Mouse (Mus musculus): ENCODE results near the gene Shc1. TPM values are rescaled to one million over a fixed set of nuclear protein-coding genes. Genes with fewer than 3 reads are reported as not detected.

Shc1 gene
- total and polyA plus RNA-seq, 3 experiments: 49.2 to 79.8 TPM; not detected in 1

DNA sequence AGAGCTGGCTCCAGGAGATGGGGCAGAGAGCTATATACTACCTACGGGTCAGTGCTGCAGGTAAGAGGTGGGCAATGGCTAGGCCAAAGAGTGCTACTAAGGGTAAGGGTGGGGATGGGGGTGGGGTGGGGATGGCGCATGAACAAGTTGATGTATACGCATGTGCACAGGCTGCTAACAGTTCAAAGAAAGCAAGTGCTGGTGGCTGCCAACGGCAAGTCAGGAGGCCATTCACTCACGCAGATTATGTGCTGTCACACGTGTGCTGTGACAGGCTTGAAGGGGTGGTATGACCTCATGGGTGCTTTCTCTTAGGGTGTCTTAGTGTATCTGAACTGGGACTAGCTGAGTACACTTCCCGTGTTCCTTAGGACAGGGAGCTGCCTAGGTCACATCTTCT is 16.9 kb upstream of the Shc1 start:
- no peaks in the 10 kb centered on the region for H3K9me3 ChIP-seq (replicated peaks; ENCODE audit: insufficient read depth, low read length)
- no peak overlapping the region for H3K27ac ChIP-seq (ENCODE audit: control insufficient read depth, low read depth, low read length)
- H3K79me2 ChIP-seq (ENCODE audit: control insufficient read depth, insufficient read depth, low read length, poor library complexity): no peaks in the 10 kb centered on the region
- no peaks in the 10 kb centered on the region for H3K27me3 ChIP-seq (ENCODE audit: control insufficient read depth in 1 of 2, insufficient read depth in 2 of 2, low read length in 2 of 2)
- peaks cover 4 to 13% of the 10 kb centered on the region in 2 experiments for H3K36me3 ChIP-seq (ENCODE audit: control insufficient read depth in 1 of 2, insufficient read depth in 2 of 2, low read length in 2 of 2)
- H3K4me3 ChIP-seq (ENCODE audit: control insufficient read depth in 1 of 2, insufficient read depth in 1 of 2, low read depth in 2 of 2, low read length in 2 of 2): no peak overlapping the region
- DNase-seq (ENCODE audit: low read depth, low spot score): no peak
- peaks cover 3 to 6% of the 10 kb centered on the region in 2 experiments; a peak in 2 of 4 replicates for H3K4me1 ChIP-seq (ENCODE audit: control insufficient read depth in 1 of 2, insufficient read depth in 2 of 2, low read length in 2 of 2)
- no peak overlapping the region for H3K9ac ChIP-seq (ENCODE audit: control insufficient read depth, low read depth, low read length, poor library complexity, severe bottlenecking)
- no peak for TF ChIP-seq MAX (IDR thresholded peaks at IDR 0.05; ENCODE audit: low read length)
- no peak for TF ChIP-seq TAL1 (IDR thresholded peaks at IDR 0.05; ENCODE audit: low read length)
- TF ChIP-seq CTCF (IDR thresholded peaks at IDR 0.05 in 2 of 3, conservative IDR thresholded peaks at IDR 0.05 in 1 of 3; ENCODE audit: control insufficient read depth in 1 of 3, insufficient read depth in 1 of 3, low read depth in 2 of 3, low read length in 3 of 3, poor library complexity in 1 of 3, severe bottlenecking in 1 of 3): no peak
- TF ChIP-seq ETS1 (IDR thresholded peaks at IDR 0.05; ENCODE audit: low read depth, low read length): no peak
- no peak for TF ChIP-seq USF1 (IDR thresholded peaks at IDR 0.05; ENCODE audit: low read depth, low read length)
- TF ChIP-seq EP300 (IDR thresholded peaks at IDR 0.05; ENCODE audit: low read depth in 1 of 2, low read length in 2 of 2): no peak
- no peak for TF ChIP-seq MXI1 (IDR thresholded peaks at IDR 0.05; ENCODE audit: low read depth, low read length)

DNA sequence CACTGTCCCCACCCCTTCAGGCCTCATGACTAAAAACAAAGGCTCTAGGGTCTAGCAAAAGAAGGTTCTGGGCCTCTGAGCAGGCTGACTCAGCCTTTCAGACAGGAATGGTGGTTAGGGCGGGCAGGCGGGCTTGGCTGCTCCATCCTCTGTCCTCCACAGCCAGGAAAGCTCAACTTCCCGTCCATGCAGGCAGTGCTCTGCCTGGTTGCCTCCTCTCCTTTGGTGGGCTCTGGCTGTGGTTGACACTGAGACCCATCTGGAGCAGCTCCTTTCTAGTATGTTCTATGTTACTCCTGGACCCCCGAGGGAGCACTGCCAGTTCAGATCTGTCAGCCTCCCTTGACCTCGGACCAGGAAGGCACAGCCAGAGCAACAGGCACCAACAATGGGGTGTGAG is 15.6 kb upstream of the Shc1 start, which contains the start of gene Lenep:
Gene Lenep (minus strand): TSS at position 101 of the 400 bp plus-strand sequence.
- no peaks in the 10 kb centered on the region for H3K79me2 ChIP-seq (ENCODE audit: control insufficient read depth, insufficient read depth, low read length, poor library complexity)
- H3K9me3 ChIP-seq (replicated peaks; ENCODE audit: insufficient read depth, low read length): no peaks in the 10 kb centered on the region
- H3K9ac ChIP-seq (ENCODE audit: control insufficient read depth, low read depth, low read length, poor library complexity, severe bottlenecking): no peak within 1 kb of the TSS
- peaks cover 0 to 13% of the 10 kb centered on the region in 2 experiments; a peak in 2 of 4 replicates for H3K36me3 ChIP-seq (ENCODE audit: control insufficient read depth in 1 of 2, insufficient read depth in 2 of 2, low read length in 2 of 2)
- H3K27me3 ChIP-seq (ENCODE audit: control insufficient read depth in 1 of 2, insufficient read depth in 2 of 2, low read length in 2 of 2): no peaks in the 10 kb centered on the region
- no peak within 1 kb of the TSS for H3K27ac ChIP-seq (ENCODE audit: control insufficient read depth, low read depth, low read length)
- DNase-seq (ENCODE audit: low read depth, low spot score): no peak
- TF ChIP-seq USF2 (IDR thresholded peaks at IDR 0.05; ENCODE audit: borderline replicate concordance in 1 of 2, insufficient read depth in 1 of 2, low read depth in 1 of 2, low read length in 2 of 2) (no peak), EP300 (IDR thresholded peaks at IDR 0.05; ENCODE audit: low read depth in 1 of 2, low read length in 2 of 2) (no peak), MYB (IDR thresholded peaks at IDR 0.05; ENCODE audit: low read depth, low read length) (no peak), POLR2AphosphoS5 (IDR thresholded peaks at IDR 0.05; ENCODE audit: borderline replicate concordance, low read depth, low read length) (no peak), ELF1 (IDR thresholded peaks at IDR 0.05; ENCODE audit: low read depth, low read length) (no peak), MXI1 (IDR thresholded peaks at IDR 0.05; ENCODE audit: low read depth, low read length) (no peak), KAT2A (conservative IDR thresholded peaks at IDR 0.05; ENCODE audit: low read depth, low read length) (no peak), BHLHE40 (IDR thresholded peaks at IDR 0.05; ENCODE audit: borderline replicate concordance, low read depth, low read length) (no peak), TCF12 (IDR thresholded peaks at IDR 0.05; ENCODE audit: low read depth, low read length) (no peak), SIN3A (IDR thresholded peaks at IDR 0.05; ENCODE audit: low read length) (no peak), ETS1 (IDR thresholded peaks at IDR 0.05; ENCODE audit: low read depth, low read length) (no peak), GATA1 (IDR thresholded peaks at IDR 0.05; ENCODE audit: low read depth, low read length) (no peak), UBTF (IDR thresholded peaks at IDR 0.05; ENCODE audit: borderline replicate concordance, insufficient read depth, low read depth, low read length) (no peak), TAL1 (IDR thresholded peaks at IDR 0.05; ENCODE audit: low read length) (no peak), SMC3 (IDR thresholded peaks at IDR 0.05; ENCODE audit: low read depth, low read length) (no peak), CHD1 (IDR thresholded peaks at IDR 0.05; ENCODE audit: low read depth, low read length) (no peak), MAZ (IDR thresholded peaks at IDR 0.05; ENCODE audit: low read depth, low read length) (no peak)
- no peak within 1 kb of the TSS for H3K4me3 ChIP-seq (ENCODE audit: control insufficient read depth in 1 of 2, insufficient read depth in 1 of 2, low read depth in 2 of 2, low read length in 2 of 2)
- H3K4me1 ChIP-seq (ENCODE audit: control insufficient read depth in 1 of 2, insufficient read depth in 2 of 2, low read length in 2 of 2): no peaks in the 10 kb centered on the region

All from MEL (cell line).